Mouse (Mus musculus) limb, embryonic 10.5 days (tissue): ENCODE measurements around the gene Efcab7. TPM values are rescaled to one million over a fixed set of nuclear protein-coding genes. Genes with fewer than 3 reads are reported as not detected.

Experiments
- DNase-seq: peaks from one replicate; pipeline ENCODE4 v3.0.0-alpha.2; 2017; ENCODE audit warnings: low spot score
- H3K27ac ChIP-seq: fragments of 300-500 bp; sonication (generic); 2 replicates; pipeline ENCODE4 v1.5.1; 2016; ENCODE audit warnings: mild to moderate bottlenecking
- H3K27me3 ChIP-seq: fragments of 300-500 bp; sonication (generic); 2 replicates; pipeline ENCODE4 v1.6.1; 2016; ENCODE audit warnings: low read depth, mild to moderate bottlenecking; ENCODE audit not compliant: poor library complexity, severe bottlenecking
- H3K36me3 ChIP-seq: fragments of 300-500 bp; sonication (generic); 2 replicates; pipeline ENCODE4 v1.6.1; 2016; ENCODE audit warnings: mild to moderate bottlenecking, moderate library complexity
- H3K4me1 ChIP-seq: fragments of 300-500 bp; sonication (generic); 2 replicates; pipeline ENCODE4 v1.6.1; 2016
- H3K4me3 ChIP-seq: fragments of 300-500 bp; sonication (generic); 2 replicates; pipeline ENCODE4 v1.5.1; 2016; ENCODE audit warnings: mild to moderate bottlenecking, moderate library complexity
- H3K9me3 ChIP-seq: fragments of 300-500 bp; sonication (generic); replicated peaks from 2 replicates; pipeline ENCODE4 v1.6.1; 2016; ENCODE audit warnings: mild to moderate bottlenecking
- WGBS: fragments of 180-500 bp; shearing (Covaris S2); methylation state at CpG from one replicate; pipeline ENCODE4 v1.1.7; 2016; 5-methylcytosine and 5-hydroxymethylcytosine counted together
- polyA plus RNA-seq: library from polyadenylated mRNA; unstranded; fragments of >200 nt; fragmentation: Nextera tagmentation; extraction: Ambion mirVana; gene quantifications from 2 replicates; pipeline ENCODE4 v1.2.1, GENCODE M21; 2016

Efcab7 gene
- 20.8 and 23.1 TPM in 2 replicates for polyA plus RNA-seq

GRCm38 (mm10) chr4:99829094-99830073 is at the start of gene Efcab7:
Gene Efcab7 (plus strand): TSS chr4:99829198.
- WGBS: under 1% methylated on average over 48 of the region's 48 CpGs
- Histone ChIP-seq H3K4me1 (peaks cover 11% of the 10 kb centered on the region), H3K27ac (peak within 1 kb of the TSS; percentile 96), H3K4me3 (peak within 1 kb of the TSS; percentile 77), H3K36me3 (peaks cover 12% of the 10 kb centered on the region; the same call in 1 of the 2 replicates), H3K27me3 (no peaks in the 10 kb centered on the region), H3K9me3 (no peaks in the 10 kb centered on the region)
- peak; percentile 89 for DNase-seq

- DNase-seq: no peak
- WGBS: 89% methylated on average over 6 of the region's 6 CpGs
- Histone ChIP-seq H3K9me3 (no peaks in the 10 kb centered on the region), H3K27ac (no peak overlapping the region), H3K27me3 (no peaks in the 10 kb centered on the region), H3K4me3 (no peak overlapping the region), H3K36me3 (peaks cover 23% of the 10 kb centered on the region), H3K4me1 (no peaks in the 10 kb centered on the region)
Observed at GRCm38 (mm10) chr4:99792365-99792764, 36.6 kb upstream of the Efcab7 start.

GRCm38 (mm10) chr4:99816697-99817460 is 12.1 kb upstream of the Efcab7 start:
- Histone ChIP-seq H3K4me1 (no peaks in the 10 kb centered on the region), H3K4me3 (no peak overlapping the region), H3K27me3 (no peaks in the 10 kb centered on the region), H3K36me3 (no peaks in the 10 kb centered on the region), H3K9me3 (no peaks in the 10 kb centered on the region), H3K27ac (no peak overlapping the region)
- DNase-seq: no peak
- 95% methylated on average over 7 of the region's 7 CpGs for WGBS

GRCm38 (mm10) chr4:99828337-99828736 is 661 bp upstream of the Efcab7 start:
- Histone ChIP-seq H3K36me3 (peaks cover 12% of the 10 kb centered on the region; the same call in 1 of the 2 replicates), H3K4me1 (peaks cover 11% of the 10 kb centered on the region), H3K27me3 (no peaks in the 10 kb centered on the region), H3K9me3 (no peaks in the 10 kb centered on the region), H3K27ac (peak overlapping the region; percentile 96), H3K4me3 (peak overlapping the region; percentile 77)
- WGBS: 74% methylated on average over 4 of the region's 4 CpGs
- DNase-seq: no peak

GRCm38 (mm10) chr4:99828739-99829093 is 282 bp upstream of the Efcab7 start:
- peaks cover 12% of the 10 kb centered on the region; the same call in 1 of the 2 replicates for H3K36me3 ChIP-seq
- no peaks in the 10 kb centered on the region for H3K27me3 ChIP-seq
- WGBS: under 1% methylated on average over 7 of the region's 7 CpGs
- H3K4me3 ChIP-seq: peak overlapping the region; percentile 77
- no peaks in the 10 kb centered on the region for H3K9me3 ChIP-seq
- H3K4me1 ChIP-seq: peaks cover 11% of the 10 kb centered on the region
- no peak for DNase-seq
- H3K27ac ChIP-seq: peak overlapping the region; percentile 96

- H3K36me3 ChIP-seq: 0 out of 2 replicates have a peak, but pooled peaks cover 3% of the 10 kb centered on the region
- H3K27ac ChIP-seq: no peak overlapping the region
Observed at GRCm38 (mm10) chr4:99881882-99882281, 52.9 kb downstream of the Efcab7 start.

GRCm38 (mm10) chr4:99882405-99882804 is 53.4 kb downstream of the Efcab7 start:
- H3K27me3 ChIP-seq: no peaks in the 10 kb centered on the region
- 0 out of 2 replicates have a peak, but pooled peaks cover 3% of the 10 kb centered on the region for H3K36me3 ChIP-seq
- H3K9me3 ChIP-seq: no peaks in the 10 kb centered on the region
- H3K4me1 ChIP-seq: no peaks in the 10 kb centered on the region
- H3K27ac ChIP-seq: no peak overlapping the region
- no peak for DNase-seq
- no peak overlapping the region for H3K4me3 ChIP-seq

More at GRCm38 (mm10) chr4:99881882-99882281, 52.9 kb downstream of the Efcab7 start:
- no peak for DNase-seq
- H3K4me1 ChIP-seq: no peaks in the 10 kb centered on the region
- no peaks in the 10 kb centered on the region for H3K9me3 ChIP-seq
- H3K4me3 ChIP-seq: no peak overlapping the region
- no peaks in the 10 kb centered on the region for H3K27me3 ChIP-seq

GRCm38 (mm10) chr4:99913894-99914451 is 85.0 kb downstream of the Efcab7 start:
- 68% methylated on average over 4 of the region's 4 CpGs for WGBS
- Histone ChIP-seq H3K36me3 (0 out of 2 replicates have a peak, but pooled peaks cover 5% of the 10 kb centered on the region), H3K27me3 (no peaks in the 10 kb centered on the region), H3K4me1 (no peaks in the 10 kb centered on the region), H3K4me3 (no peak overlapping the region), H3K27ac (no peak overlapping the region), H3K9me3 (no peaks in the 10 kb centered on the region)
- DNase-seq: no peak

- Histone ChIP-seq H3K4me1 (peaks cover 18% of the 10 kb centered on the region), H3K27me3 (no peaks in the 10 kb centered on the region), H3K4me3 (no peak overlapping the region), H3K36me3 (no peaks in the 10 kb centered on the region), H3K9me3 (no peaks in the 10 kb centered on the region), H3K27ac (no peak overlapping the region)
- no peak for DNase-seq
- 94% methylated on average over 4 of the region's 4 CpGs for WGBS
Observed at GRCm38 (mm10) chr4:99926380-99926779, 97.4 kb downstream of the Efcab7 start.

GRCm38 (mm10) chr4:99928521-99928920 is 99.5 kb downstream of the Efcab7 start:
- Histone ChIP-seq H3K36me3 (no peaks in the 10 kb centered on the region), H3K27ac (no peak overlapping the region), H3K9me3 (no peaks in the 10 kb centered on the region), H3K4me3 (no peak overlapping the region), H3K27me3 (0 out of 2 replicates have a peak, but pooled peaks cover 3% of the 10 kb centered on the region), H3K4me1 (peaks cover 18% of the 10 kb centered on the region)
- 76% methylated on average over 6 of the region's 6 CpGs for WGBS
- no peak for DNase-seq

GRCm38 (mm10) chr4:99929149-99929612 is 100.2 kb downstream of the Efcab7 start, which contains the start of gene Pgm1:
Gene Pgm1 (plus strand): TSS chr4:99929414.
- Histone ChIP-seq H3K4me3 (peak within 1 kb of the TSS; percentile 73), H3K4me1 (peaks cover 18% of the 10 kb centered on the region), H3K27ac (peak within 1 kb of the TSS; percentile 84), H3K36me3 (no peaks in the 10 kb centered on the region), H3K27me3 (0 out of 2 replicates have a peak, but pooled peaks cover 3% of the 10 kb centered on the region), H3K9me3 (no peaks in the 10 kb centered on the region)
- 5% methylated on average over 23 of the region's 23 CpGs for WGBS
- no peak for DNase-seq
